Mouse (Mus musculus) myocyte (in vitro differentiated cells): ENCODE data around the gene Ctu1. TPM values are rescaled to one million over a fixed set of nuclear protein-coding genes. Genes with fewer than 3 reads are reported as not detected.

Experiments used
- H3K27me3 ChIP-seq: one replicate; pipeline ENCODE4 v1.6.1; 2011; ENCODE audit not compliant: control insufficient read depth, insufficient read depth, insufficient read length
- H3K36me3 ChIP-seq: one replicate; pipeline ENCODE4 v1.6.1; 2011; ENCODE audit not compliant: control insufficient read depth, insufficient read depth
- H3K4me2 ChIP-seq: one replicate; pipeline ENCODE4 v1.6.1; 2011; ENCODE audit warnings: low read depth, control low read depth
- H3K4me3 ChIP-seq: one replicate; pipeline ENCODE4 v1.5.1; 2011; ENCODE audit warnings: mild to moderate bottlenecking, control low read depth, moderate library complexity
- H3K79me2 ChIP-seq: one replicate; pipeline ENCODE4 v1.6.1; 2011; ENCODE audit not compliant: control insufficient read depth, insufficient read depth
- H3ac ChIP-seq: one replicate; pipeline ENCODE4 v1.6.1; 2011; ENCODE audit not compliant: control insufficient read depth, insufficient read length
- CEBPB ChIP-seq: IDR thresholded peaks from 2 replicates; pipeline ENCODE4 v1.6.1; 2011; ENCODE audit warnings: mild to moderate bottlenecking, moderate library complexity; ENCODE audit not compliant: poor library complexity, insufficient read depth, severe bottlenecking
- E2F4 ChIP-seq: IDR thresholded peaks from one replicate; pipeline ENCODE4 v1.6.1; 2011; ENCODE audit warnings: mild to moderate bottlenecking, control low read depth, moderate library complexity; ENCODE audit not compliant: insufficient read depth
- MAX ChIP-seq: IDR thresholded peaks from one replicate; pipeline ENCODE4 v1.6.1; 2011; ENCODE audit warnings: low read depth, mild to moderate bottlenecking, control low read depth
- MYOD1 ChIP-seq, 3 experiments: IDR thresholded peaks; one replicate each; pipeline ENCODE4 v1.6.1; 2011; ENCODE audit warnings: control low read depth in 2 of 3, low read depth in 2 of 3, mild to moderate bottlenecking in 2 of 3, moderate library complexity in 1 of 3; ENCODE audit not compliant: insufficient read length in 2 of 3, control insufficient read depth in 1 of 3
- MYOG ChIP-seq, 3 experiments: IDR thresholded peaks; one replicate each; pipeline ENCODE4 v1.6.1; 2011; ENCODE audit warnings: control low read depth in 2 of 3, low read depth in 2 of 3, mild to moderate bottlenecking in 2 of 3; ENCODE audit not compliant: insufficient read length in 2 of 3, control insufficient read depth in 1 of 3, insufficient read depth in 1 of 3
- POLR2A ChIP-seq: IDR thresholded peaks from one replicate; pipeline ENCODE4 v1.6.1; 2011; ENCODE audit warnings: low read depth, mild to moderate bottlenecking, control low read depth, moderate library complexity; ENCODE audit not compliant: insufficient read length
- POLR2AphosphoS2 ChIP-seq: IDR thresholded peaks from one replicate; pipeline ENCODE4 v1.6.1; 2011; ENCODE audit warnings: low read depth, control low read depth; ENCODE audit not compliant: insufficient read length
- REST ChIP-seq: IDR thresholded peaks from one replicate; pipeline ENCODE4 v1.6.1; 2011; ENCODE audit warnings: mild to moderate bottlenecking, control low read depth, moderate library complexity; ENCODE audit not compliant: insufficient read depth, insufficient read length
- SRF ChIP-seq: IDR thresholded peaks from one replicate; pipeline ENCODE4 v1.6.1; 2011; ENCODE audit warnings: low read depth; ENCODE audit not compliant: control insufficient read depth, insufficient read length
- TCF12 ChIP-seq: IDR thresholded peaks from one replicate; pipeline ENCODE4 v1.6.1; 2011; ENCODE audit warnings: mild to moderate bottlenecking, control low read depth; ENCODE audit not compliant: poor library complexity, insufficient read depth, severe bottlenecking
- TCF3 ChIP-seq: IDR thresholded peaks from one replicate; pipeline ENCODE4 v1.6.1; 2011; ENCODE audit warnings: low read depth, control low read depth; ENCODE audit not compliant: insufficient read length
- USF1 ChIP-seq: IDR thresholded peaks from one replicate; pipeline ENCODE4 v1.6.1; 2011; ENCODE audit warnings: low read depth, mild to moderate bottlenecking, control low read depth, moderate library complexity
- polyA plus RNA-seq: library from polyadenylated mRNA; unstranded; fragments of >200 nt; fragmentation: generic; extraction: Trizol; gene quantifications from one replicate; pipeline ENCODE4 v1.2.1, GENCODE M21; 2012; ENCODE audit warnings: missing spikeins

Gene Ctu1
- polyA plus RNA-seq, 1 experiment = 9.9 TPM

GRCm38 (mm10) chr7:43633940-43634339, 37.9 kb upstream of the Ctu1 start:
- Histone ChIP-seq H3ac (no peak overlapping the region), H3K4me3 (no peak overlapping the region), H3K79me2 (no peaks in the 10 kb centered on the region), H3K4me2 (no peak overlapping the region), H3K27me3 (peaks cover 5% of the 10 kb centered on the region), H3K36me3 (no peaks in the 10 kb centered on the region)
- TF ChIP-seq MYOD1 (IDR thresholded peaks at IDR 0.05; ENCODE audit: control insufficient read depth in 1 of 3, insufficient read length in 2 of 3, low read depth in 2 of 3) (no peak), E2F4 (no peak), TCF12 (no peak), MAX (no peak), REST (no peak), SRF (no peak)

DNA sequence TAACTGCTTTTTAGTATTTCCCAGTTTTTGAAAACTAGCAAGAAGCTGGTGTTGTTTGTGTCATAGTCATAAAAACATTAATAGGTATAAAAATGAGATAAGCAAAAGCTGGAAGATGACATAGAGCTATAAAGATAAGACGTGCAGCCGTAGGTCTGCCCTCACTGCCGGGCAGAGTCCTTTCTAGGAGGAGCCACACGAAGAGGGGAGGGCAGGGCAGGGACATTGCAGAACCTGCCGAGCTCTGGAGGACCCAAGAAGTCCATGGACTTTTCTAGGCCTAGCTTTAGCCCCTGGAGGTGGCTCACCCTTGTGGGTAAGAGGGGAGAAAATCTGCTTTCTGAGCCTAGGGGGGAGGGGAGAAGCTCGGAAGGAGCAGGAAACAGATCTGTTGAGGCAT, 37.3 kb upstream of the Ctu1 start, which contains the start of gene Ceacam18:
Gene Ceacam18 (plus strand): TSS at position 208 of the 400 bp plus-strand sequence.
- H3K36me3 ChIP-seq = no peaks in the 10 kb centered on the region
- TF ChIP-seq MYOD1 (IDR thresholded peaks at IDR 0.05; ENCODE audit: control insufficient read depth in 1 of 3, insufficient read length in 2 of 3, low read depth in 2 of 3) = no peak
- TF ChIP-seq MAX = no peak
- no peak for TF ChIP-seq TCF3
- no peak for TF ChIP-seq E2F4
- no peak for TF ChIP-seq MYOG (IDR thresholded peaks at IDR 0.05; ENCODE audit: control insufficient read depth in 1 of 3, insufficient read depth in 1 of 3, insufficient read length in 2 of 3, low read depth in 2 of 3)
- TF ChIP-seq CEBPB = no peak
- no peak for TF ChIP-seq POLR2AphosphoS2
- TF ChIP-seq REST = no peak
- TF ChIP-seq TCF12 = no peak
- TF ChIP-seq POLR2A = no peak
- no peak for TF ChIP-seq USF1
- no peak for TF ChIP-seq SRF
- no peak within 1 kb of the TSS for H3ac ChIP-seq
- H3K4me2 ChIP-seq = no peak within 1 kb of the TSS
- no peaks in the 10 kb centered on the region for H3K79me2 ChIP-seq
- H3K4me3 ChIP-seq = no peak within 1 kb of the TSS
- peaks cover 5% of the 10 kb centered on the region for H3K27me3 ChIP-seq

DNA sequence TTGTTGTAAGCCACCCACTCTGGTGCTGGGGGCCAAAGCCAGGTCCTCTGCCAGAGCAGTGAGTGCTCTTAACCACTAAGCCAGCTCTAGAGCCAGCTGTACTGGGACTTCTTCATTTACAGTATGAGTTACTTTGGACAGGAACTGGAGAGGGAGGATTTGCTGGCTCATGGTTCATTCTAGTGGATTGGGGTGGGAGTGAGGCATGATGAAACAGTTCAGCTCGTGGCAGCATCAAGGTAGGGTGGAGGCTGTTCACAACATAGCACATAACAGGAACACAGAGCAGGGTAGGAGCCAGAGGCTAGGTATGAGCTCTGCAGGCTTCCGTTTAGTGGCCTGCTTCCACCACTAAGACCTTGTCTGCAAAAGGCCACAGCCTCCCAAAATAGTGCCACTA, 35.6 kb upstream of the Ctu1 start:
- Histone ChIP-seq H3ac (no peak overlapping the region), H3K4me2 (no peak overlapping the region), H3K79me2 (no peaks in the 10 kb centered on the region), H3K36me3 (no peaks in the 10 kb centered on the region), H3K27me3 (peaks cover 5% of the 10 kb centered on the region), H3K4me3 (no peak overlapping the region)
- no peak for TF ChIP-seq E2F4
- TF ChIP-seq MAX = no peak
- TF ChIP-seq MYOD1 (IDR thresholded peaks at IDR 0.05; ENCODE audit: control insufficient read depth in 1 of 3, insufficient read length in 2 of 3, low read depth in 2 of 3) = no peak
- no peak for TF ChIP-seq USF1
- TF ChIP-seq POLR2A = no peak
- TF ChIP-seq REST = no peak
- no peak for TF ChIP-seq POLR2AphosphoS2
- TF ChIP-seq MYOG (IDR thresholded peaks at IDR 0.05; ENCODE audit: control insufficient read depth in 1 of 3, insufficient read depth in 1 of 3, insufficient read length in 2 of 3, low read depth in 2 of 3) = no peak
- TF ChIP-seq CEBPB = no peak
- TF ChIP-seq TCF12 = no peak
- no peak for TF ChIP-seq SRF
- TF ChIP-seq TCF3 = no peak

DNA sequence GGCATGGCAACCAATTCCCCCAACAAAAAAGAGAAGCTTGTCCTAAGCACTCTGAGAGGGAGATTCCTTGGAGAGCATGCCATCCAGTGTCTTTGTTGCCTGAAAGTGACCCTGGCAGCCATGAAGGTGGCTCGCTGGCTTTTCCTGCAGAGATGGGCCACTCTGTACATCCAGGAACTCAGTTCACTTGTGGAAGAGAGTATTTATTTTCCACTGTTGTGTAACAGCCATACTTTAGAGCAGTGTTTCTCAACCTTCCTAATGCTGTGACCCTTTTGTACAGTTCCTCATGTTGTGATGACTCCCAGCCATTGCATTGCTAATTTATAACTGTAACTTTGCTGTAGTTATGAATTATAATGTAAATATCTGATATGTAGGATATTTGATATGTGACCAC, 34.7 kb upstream of the Ctu1 start:
- TF ChIP-seq USF1 (no peak), TCF3 (no peak), MYOD1 (IDR thresholded peaks at IDR 0.05; ENCODE audit: control insufficient read depth in 1 of 3, insufficient read length in 2 of 3, low read depth in 2 of 3) (no peak), POLR2AphosphoS2 (no peak), POLR2A (no peak), REST (no peak), MAX (no peak), CEBPB (no peak), TCF12 (no peak), E2F4 (no peak), SRF (no peak), MYOG (IDR thresholded peaks at IDR 0.05; ENCODE audit: control insufficient read depth in 1 of 3, insufficient read depth in 1 of 3, insufficient read length in 2 of 3, low read depth in 2 of 3) (no peak)
- H3K27me3 ChIP-seq = peaks cover 5% of the 10 kb centered on the region
- no peak overlapping the region for H3K4me2 ChIP-seq
- no peaks in the 10 kb centered on the region for H3K79me2 ChIP-seq
- H3K4me3 ChIP-seq = no peak overlapping the region
- no peaks in the 10 kb centered on the region for H3K36me3 ChIP-seq
- no peak overlapping the region for H3ac ChIP-seq

GRCm38 (mm10) chr7:43642587-43642986, 29.2 kb upstream of the Ctu1 start:
- no peaks in the 10 kb centered on the region for H3K79me2 ChIP-seq
- H3K36me3 ChIP-seq = no peaks in the 10 kb centered on the region
- no peak overlapping the region for H3K4me3 ChIP-seq
- no peaks in the 10 kb centered on the region for H3K27me3 ChIP-seq
- no peak overlapping the region for H3K4me2 ChIP-seq
- TF ChIP-seq MYOG (IDR thresholded peaks at IDR 0.05; ENCODE audit: control insufficient read depth in 1 of 3, insufficient read depth in 1 of 3, insufficient read length in 2 of 3, low read depth in 2 of 3) = no peak
- no peak for TF ChIP-seq E2F4
- no peak for TF ChIP-seq TCF3
- TF ChIP-seq SRF = no peak
- no peak for TF ChIP-seq POLR2A
- TF ChIP-seq USF1 = no peak
- TF ChIP-seq POLR2AphosphoS2 = no peak
- no peak for TF ChIP-seq MYOD1 (IDR thresholded peaks at IDR 0.05; ENCODE audit: control insufficient read depth in 1 of 3, insufficient read length in 2 of 3, low read depth in 2 of 3)
- TF ChIP-seq MAX = no peak
- no peak for TF ChIP-seq CEBPB
- no peak for TF ChIP-seq REST
- no peak for TF ChIP-seq TCF12
- no peak overlapping the region for H3ac ChIP-seq
